Mouse (Mus musculus): ENCODE measurements around the gene Sox5. TPM values are rescaled to one million over a fixed set of nuclear protein-coding genes. Genes with fewer than 3 reads are reported as not detected.

Sox5 gene
- polyA plus RNA-seq, 1 experiment: 0.02 TPM

DNA sequence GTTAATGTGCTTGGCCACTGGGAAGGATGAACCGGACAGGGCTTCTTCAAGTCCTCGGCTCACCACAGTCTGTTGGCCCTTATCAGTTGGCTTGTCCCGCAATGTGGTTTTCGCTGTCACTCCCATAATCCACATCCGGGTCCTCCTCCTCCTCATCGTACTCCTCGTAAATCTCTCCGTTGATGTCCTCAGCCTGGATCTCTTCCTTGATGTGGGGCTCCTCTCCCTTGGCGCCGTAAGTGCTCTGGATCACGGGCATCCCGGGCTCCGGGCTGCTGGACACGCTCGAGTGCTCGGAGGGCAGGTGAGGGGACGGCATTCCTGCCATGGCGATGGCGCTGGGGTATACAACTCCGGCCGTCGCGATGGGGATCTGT, 948.6 kb downstream of the Sox5 start:
- TF ChIP-seq GATA1 (IDR thresholded peaks at IDR 0.05; ENCODE audit: low read length): no peak

DNA sequence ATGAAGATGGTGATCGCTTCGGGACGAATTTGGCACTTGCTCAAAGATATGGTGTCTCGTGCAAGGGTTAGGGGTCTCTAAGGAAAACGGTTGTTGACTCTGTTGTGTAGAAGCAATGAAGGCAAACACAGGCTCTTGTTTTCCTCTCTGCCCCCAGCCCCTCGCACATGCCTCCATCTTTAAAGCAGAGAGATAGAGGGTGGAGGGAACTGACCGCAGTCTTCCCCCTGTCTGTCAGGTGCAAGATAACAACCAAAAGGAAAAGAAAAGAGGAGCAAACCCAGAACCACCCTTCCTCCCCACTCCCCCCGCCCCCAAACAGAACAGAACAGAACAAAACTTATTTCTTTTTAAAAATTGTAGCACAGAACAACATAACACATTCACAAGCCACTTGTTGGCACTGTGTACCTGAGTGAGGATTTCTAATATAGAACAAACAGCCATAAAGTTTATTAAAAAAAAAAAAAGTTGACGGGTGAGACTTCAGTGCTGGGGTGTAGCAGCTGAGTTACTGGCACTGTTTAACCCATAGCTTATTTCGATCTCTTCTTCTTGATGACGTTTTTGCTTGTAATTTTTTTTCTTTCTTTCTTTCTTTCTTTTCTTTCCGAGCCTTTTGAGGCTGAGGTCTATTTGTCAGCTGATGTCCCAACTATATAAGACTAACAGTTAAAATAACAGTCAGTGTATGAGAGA, 949.1 kb downstream of the Sox5 start:
- TF ChIP-seq GATA1 (IDR thresholded peaks at IDR 0.05; ENCODE audit: low read length): no peak

DNA sequence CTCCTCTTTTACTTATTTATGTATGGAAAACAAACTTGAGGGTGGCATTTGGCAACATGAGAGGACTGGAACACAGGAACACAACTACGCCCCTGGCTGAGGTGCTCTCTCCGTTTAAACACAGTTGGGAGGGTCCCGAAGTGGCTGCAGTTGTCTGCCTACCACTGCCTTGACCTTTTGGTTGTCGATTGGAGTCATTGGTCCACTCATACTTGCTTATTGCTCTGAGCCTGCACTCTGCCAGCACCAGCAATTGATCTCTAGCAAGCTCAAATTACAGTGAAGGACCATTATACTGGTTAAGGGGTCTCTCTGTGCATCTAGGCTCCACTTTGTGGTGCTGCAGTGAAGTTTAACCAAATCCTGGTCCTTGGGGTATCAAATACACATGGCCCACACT, 950.5 kb downstream of the Sox5 start:
- TF ChIP-seq GATA1 (IDR thresholded peaks at IDR 0.05; ENCODE audit: low read length): no peak

DNA sequence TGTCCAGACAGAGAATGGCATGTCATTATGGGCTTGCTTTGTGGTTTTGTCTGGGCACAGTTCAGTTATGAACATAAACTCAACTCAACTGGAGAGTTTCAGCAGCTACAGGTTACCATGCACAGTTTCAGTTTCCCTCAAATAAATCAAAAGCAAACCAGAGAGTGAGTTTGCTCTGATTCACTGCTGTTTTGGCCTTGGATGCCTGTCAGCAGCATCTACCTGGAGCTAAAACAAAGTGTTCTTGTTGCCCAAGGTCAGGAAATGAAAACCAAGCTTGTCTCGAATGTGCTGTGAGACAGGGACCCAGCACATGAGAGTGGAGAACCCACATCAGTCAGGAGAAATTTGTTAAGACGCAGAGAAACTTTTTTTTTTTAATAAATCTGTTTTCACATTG, 951.6 kb downstream of the Sox5 start:
- TF ChIP-seq GATA1 (IDR thresholded peaks at IDR 0.05; ENCODE audit: low read length): no peak

DNA sequence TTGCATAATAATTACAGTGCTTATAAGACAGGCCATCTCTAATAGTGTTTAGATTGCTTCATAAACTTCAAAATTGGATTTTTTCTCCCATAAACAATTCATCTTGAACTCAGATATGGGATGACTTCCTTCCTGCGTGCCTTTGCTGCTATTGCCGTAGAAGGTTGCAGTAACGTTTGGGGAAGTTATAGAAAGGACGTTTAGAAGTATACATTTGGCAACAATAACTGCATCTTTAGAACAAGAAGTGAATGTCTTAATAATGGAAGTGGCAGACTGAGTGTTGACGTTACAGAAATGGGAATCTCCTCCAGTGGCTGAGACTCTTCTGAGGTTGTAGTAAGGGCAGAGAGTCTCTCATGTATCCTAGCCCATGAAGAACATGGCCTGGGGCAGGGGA, 955.0 kb downstream of the Sox5 start:
- TF ChIP-seq GATA1 (IDR thresholded peaks at IDR 0.05; ENCODE audit: low read length): no peak

DNA sequence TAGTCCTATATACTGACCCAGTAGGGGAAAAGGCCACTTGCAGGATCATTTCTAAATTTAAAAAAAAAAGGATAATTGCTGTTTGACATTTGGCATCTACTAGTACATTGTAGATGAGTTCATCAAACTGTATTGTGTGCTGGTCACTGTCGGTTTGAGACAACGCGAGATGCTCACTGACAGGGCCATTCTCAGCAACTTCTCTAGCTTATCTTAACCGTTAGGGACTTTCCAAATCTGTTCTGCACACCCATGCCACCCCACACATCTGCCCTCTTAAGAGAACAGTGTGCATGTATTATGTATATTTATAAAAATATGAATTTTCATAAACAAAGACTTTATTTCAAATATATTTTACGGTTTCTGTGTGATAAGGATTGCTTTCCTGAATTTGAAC, 955.8 kb downstream of the Sox5 start:
- TF ChIP-seq GATA1 (IDR thresholded peaks at IDR 0.05; ENCODE audit: low read length): no peak

DNA sequence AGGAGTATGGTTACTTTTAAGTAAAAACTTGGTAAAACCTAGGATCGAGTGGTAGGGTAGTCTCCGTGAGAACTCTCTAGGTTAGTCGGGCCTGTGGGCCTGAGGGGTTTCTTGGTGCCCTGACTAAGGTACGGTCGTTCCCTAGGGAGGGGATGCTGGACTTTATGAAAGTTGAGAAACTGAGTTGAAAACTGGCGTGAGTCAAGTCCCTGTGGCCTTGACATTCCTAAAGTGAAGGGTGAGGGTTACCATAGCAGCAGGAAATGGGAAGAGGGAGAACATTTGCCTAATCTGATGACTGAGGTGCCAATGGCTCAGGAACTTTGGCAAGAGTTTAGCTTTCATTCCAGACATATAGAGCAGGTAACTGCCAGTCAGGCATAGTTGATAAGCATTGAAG, 956.7 kb downstream of the Sox5 start:
- TF ChIP-seq GATA1 (IDR thresholded peaks at IDR 0.05; ENCODE audit: low read length): no peak

DNA sequence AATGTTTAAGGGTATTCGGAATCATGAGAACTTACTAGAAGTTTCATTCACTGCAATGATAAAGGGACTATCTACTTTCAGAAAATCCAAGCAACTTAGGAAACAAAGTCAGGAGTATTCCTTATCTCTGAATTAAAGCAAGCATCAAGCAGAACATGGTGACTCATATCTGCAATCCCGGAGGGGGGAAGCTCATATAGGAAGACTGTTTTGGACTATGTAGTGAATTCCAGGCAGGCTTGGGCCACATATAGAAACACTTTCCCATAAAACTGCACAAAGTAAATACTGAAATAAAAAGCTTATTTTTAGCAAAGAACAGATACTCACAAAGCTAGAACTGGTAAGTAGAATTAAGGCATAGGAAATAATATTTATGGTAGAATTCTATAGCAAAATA, 993.3 kb downstream of the Sox5 start:
- no peak for TF ChIP-seq GATA1 (IDR thresholded peaks at IDR 0.05; ENCODE audit: low read length)

DNA sequence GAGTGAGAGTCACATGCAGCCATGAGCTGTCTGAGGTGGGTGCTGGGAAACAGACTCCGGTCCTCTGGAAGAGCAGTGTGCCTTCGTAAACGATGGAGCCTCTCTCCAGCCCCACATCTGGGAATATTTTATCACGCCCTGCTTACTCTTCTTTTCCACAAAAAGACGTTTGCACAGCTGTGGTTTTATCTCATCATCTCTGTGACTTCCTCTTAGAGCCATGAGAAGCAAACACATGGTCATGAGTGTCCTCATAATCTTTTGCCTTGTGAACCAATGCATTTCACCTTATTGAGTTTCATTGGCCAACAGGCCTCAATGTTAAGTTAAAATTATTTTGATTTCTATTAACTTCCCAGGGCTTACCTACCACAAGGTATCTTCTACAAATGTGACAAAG, 994.4 kb downstream of the Sox5 start:
- no peak for TF ChIP-seq GATA1 (IDR thresholded peaks at IDR 0.05; ENCODE audit: low read length)

DNA sequence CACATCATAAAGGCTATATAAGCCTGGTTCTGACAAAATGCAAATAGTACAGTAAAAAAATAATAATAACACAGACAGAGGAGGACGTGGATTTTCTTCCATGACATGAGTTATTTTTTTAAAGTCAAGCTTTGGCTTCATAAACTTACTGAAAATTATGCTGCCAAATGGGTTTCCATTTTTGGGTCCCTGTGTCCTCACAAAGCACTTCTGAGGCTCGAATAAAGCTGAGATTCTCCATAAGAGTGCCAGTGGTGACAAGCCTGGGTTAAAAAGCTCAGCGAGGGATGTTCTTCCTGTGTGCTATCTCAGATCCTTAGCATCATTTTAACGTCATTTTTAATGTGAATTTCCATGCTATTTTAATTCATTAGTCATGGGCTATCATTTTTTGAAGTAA, 996.1 kb downstream of the Sox5 start:
- TF ChIP-seq GATA1 (IDR thresholded peaks at IDR 0.05; ENCODE audit: low read length): no peak

Data from G1E-ER4 (cell line).